Mouse (Mus musculus): ENCODE results near the gene Mylk.

- TF ChIP-seq MAFK (IDR thresholded peaks at IDR 0.05; ENCODE audit: insufficient read depth, low read depth, low read length) (no peak), CHD2 (IDR thresholded peaks at IDR 0.05; ENCODE audit: low read depth, low read length) (no peak), ZNF384 (IDR thresholded peaks at IDR 0.05; ENCODE audit: low read depth, low read length) (no peak), HCFC1 (IDR thresholded peaks at IDR 0.05; ENCODE audit: borderline replicate concordance, insufficient read depth, low read length) (no peak), ZC3H11A (IDR thresholded peaks at IDR 0.05; ENCODE audit: borderline replicate concordance, low read depth, low read length) (no peak)
Observed at GRCm38 (mm10) chr16:34706487-34706946, 38.5 kb upstream of the Mylk start.
